Mouse (Mus musculus): ENCODE data around the gene Akap6. TPM values are rescaled to one million over a fixed set of nuclear protein-coding genes. Genes with fewer than 3 reads are reported as not detected.

The Akap6 gene
- polyA plus RNA-seq, 1 experiment, result 4.1 TPM

- no peak for DNase-seq (ENCODE audit: low spot score)
Observed at GRCm38 (mm10) chr12:52908448-52909066, 209.4 kb downstream of the Akap6 start.

GRCm38 (mm10) chr12:52910345-52910744, 211.2 kb downstream of the Akap6 start:
- no peak for DNase-seq (ENCODE audit: low spot score)

GRCm38 (mm10) chr12:52910819-52911218, 211.6 kb downstream of the Akap6 start:
- peak; percentile 49 for DNase-seq (ENCODE audit: low spot score)

- no peak for DNase-seq (ENCODE audit: low spot score)
Observed at GRCm38 (mm10) chr12:52918939-52919338, 219.8 kb downstream of the Akap6 start.

GRCm38 (mm10) chr12:52922510-52922909, 223.3 kb downstream of the Akap6 start:
- no peak for DNase-seq (ENCODE audit: low spot score)

- DNase-seq (ENCODE audit: low spot score), result no peak
Observed at GRCm38 (mm10) chr12:52925448-52925847, 226.3 kb downstream of the Akap6 start.

GRCm38 (mm10) chr12:52933832-52934231, 234.6 kb downstream of the Akap6 start:
- DNase-seq (ENCODE audit: low spot score), result no peak

GRCm38 (mm10) chr12:52934989-52935388, 235.8 kb downstream of the Akap6 start:
- DNase-seq (ENCODE audit: low spot score), result no peak

- DNase-seq (ENCODE audit: low spot score), result no peak
Observed at GRCm38 (mm10) chr12:52938786-52939185, 239.6 kb downstream of the Akap6 start.

- no peak for DNase-seq (ENCODE audit: low spot score)
Observed at GRCm38 (mm10) chr12:52939324-52939946, 240.3 kb downstream of the Akap6 start.

GRCm38 (mm10) chr12:52941941-52942340, 242.8 kb downstream of the Akap6 start:
- DNase-seq (ENCODE audit: low spot score), result no peak

GRCm38 (mm10) chr12:52944274-52944673, 245.1 kb downstream of the Akap6 start:
- DNase-seq (ENCODE audit: low spot score), result no peak

GRCm38 (mm10) chr12:52944949-52945348, 245.8 kb downstream of the Akap6 start:
- DNase-seq (ENCODE audit: low spot score), result no peak

- DNase-seq (ENCODE audit: low spot score), result no peak
Observed at GRCm38 (mm10) chr12:52950660-52951059, 251.5 kb downstream of the Akap6 start.

- no peak for DNase-seq (ENCODE audit: low spot score)
Observed at GRCm38 (mm10) chr12:52957587-52957986, 258.4 kb downstream of the Akap6 start.

- DNase-seq (ENCODE audit: low spot score), result no peak
Observed at GRCm38 (mm10) chr12:52957994-52958393, 258.8 kb downstream of the Akap6 start.

- no peak for DNase-seq (ENCODE audit: low spot score)
Observed at GRCm38 (mm10) chr12:52991745-52992144, 292.6 kb downstream of the Akap6 start.

GRCm38 (mm10) chr12:53012336-53012735, 313.2 kb downstream of the Akap6 start:
- no peak for DNase-seq (ENCODE audit: low spot score)

- no peak for DNase-seq (ENCODE audit: low spot score)
Observed at GRCm38 (mm10) chr12:53014539-53014938, 315.4 kb downstream of the Akap6 start.

GRCm38 (mm10) chr12:53024575-53025246, 325.5 kb downstream of the Akap6 start:
- DNase-seq (ENCODE audit: low spot score), result no peak

- no peak for DNase-seq (ENCODE audit: low spot score)
Observed at GRCm38 (mm10) chr12:53027308-53027707, 328.1 kb downstream of the Akap6 start.

- no peak for DNase-seq (ENCODE audit: low spot score)
Observed at GRCm38 (mm10) chr12:53028926-53029325, 329.7 kb downstream of the Akap6 start.

GRCm38 (mm10) chr12:53029910-53030309, 330.7 kb downstream of the Akap6 start:
- DNase-seq (ENCODE audit: low spot score), result no peak
